Mouse (Mus musculus): ENCODE results near the gene Tgfbr3.

Gene Tgfbr3

DNA sequence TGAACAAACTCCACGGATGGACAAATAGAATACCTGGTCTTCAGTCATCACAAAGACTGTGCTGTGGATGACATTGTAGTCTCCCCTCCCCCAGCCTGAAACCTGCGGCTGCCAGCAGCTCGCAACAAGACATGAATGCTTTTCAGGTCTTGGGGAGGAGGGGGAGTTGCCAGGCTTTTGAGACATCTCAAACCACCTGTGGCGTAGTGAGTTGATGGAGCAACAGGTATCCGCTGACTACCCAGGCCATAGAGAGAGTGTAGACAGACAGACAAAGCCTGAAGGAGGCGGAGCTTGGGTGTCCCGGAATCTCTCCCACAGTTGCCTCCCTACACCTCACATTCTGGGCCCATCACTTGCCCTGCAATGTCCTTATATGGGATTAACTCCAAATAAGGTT lies 117.6 kb downstream of the Tgfbr3 start:
- no peak for DNase-seq (ENCODE audit: low spot score)

GRCm38 (mm10) chr5:107169796-107170195 lies 119.6 kb downstream of the Tgfbr3 start:
- DNase-seq (ENCODE audit: low spot score), result no peak

DNA sequence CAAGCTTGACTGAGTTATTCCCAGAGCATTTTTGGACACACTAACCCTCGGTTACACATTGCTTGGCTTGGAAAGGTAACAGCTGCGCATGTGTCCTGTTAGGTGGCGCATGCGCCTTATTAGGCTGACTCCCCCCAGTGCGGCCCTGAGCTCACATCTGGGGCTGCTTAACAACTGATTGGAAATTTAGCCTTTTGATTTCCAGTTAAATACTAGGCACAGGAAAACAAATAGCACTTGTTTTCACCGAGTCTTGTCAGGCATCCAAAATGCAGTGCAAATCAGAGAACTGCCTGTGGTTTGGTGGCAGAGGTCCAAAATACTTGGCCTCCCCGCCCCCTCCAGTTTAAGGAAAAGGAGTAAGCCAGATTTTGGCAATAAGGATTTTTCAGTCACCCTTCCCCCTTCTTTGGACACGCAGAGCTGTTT lies 121.5 kb downstream of the Tgfbr3 start:
- DNase-seq (ENCODE audit: low spot score), result peak; percentile 69

- no peak for DNase-seq (ENCODE audit: low spot score)
Measured at GRCm38 (mm10) chr5:107167373-107167772, 122.1 kb downstream of the Tgfbr3 start.

GRCm38 (mm10) chr5:107166659-107167370 lies 122.6 kb downstream of the Tgfbr3 start:
- DNase-seq (ENCODE audit: low spot score), result no peak

DNA sequence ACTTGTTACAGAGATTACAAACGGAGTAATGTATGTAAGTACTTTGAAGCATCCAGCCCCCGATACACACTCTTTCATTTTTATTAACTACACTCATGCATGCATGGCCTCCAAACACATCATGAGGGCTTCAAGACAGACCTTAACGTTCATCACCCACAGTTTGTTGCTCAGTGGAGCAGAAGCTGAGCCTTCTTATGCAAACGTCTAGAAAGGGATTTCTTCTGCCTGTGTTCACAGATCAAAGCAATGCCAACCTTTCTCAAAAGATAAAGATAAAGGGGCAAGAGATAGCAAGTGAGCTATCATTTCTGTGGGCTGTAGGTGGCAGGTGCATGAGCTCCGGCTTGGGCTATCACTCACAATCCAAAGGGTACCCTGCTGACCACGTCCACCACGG lies 123.7 kb downstream of the Tgfbr3 start:
- DNase-seq (ENCODE audit: low spot score), result no peak

DNA sequence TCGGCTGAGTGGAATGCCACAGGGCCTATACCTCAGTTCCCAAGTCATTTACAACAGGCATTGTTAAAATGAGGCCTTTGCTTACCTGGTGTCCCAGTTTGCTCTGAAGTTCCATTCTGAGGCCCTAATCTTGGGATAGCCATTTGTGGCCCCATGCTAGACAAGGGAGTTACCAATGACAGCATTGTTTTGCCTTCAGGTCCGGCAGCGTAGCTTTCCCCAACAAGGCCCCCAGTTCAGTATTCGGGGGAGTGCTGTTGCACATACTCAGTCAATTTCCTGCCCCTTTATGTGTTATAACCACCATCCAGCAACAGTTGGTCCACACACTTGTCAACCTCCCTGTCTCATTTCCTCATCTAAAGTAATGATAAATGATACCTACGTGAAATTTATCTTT lies 124.2 kb downstream of the Tgfbr3 start:
- DNase-seq (ENCODE audit: low spot score), result no peak

GRCm38 (mm10) chr5:107164856-107165255 lies 124.6 kb downstream of the Tgfbr3 start:
- DNase-seq (ENCODE audit: low spot score), result no peak

GRCm38 (mm10) chr5:107164146-107164545 lies 125.3 kb downstream of the Tgfbr3 start:
- DNase-seq (ENCODE audit: low spot score), result no peak

DNA sequence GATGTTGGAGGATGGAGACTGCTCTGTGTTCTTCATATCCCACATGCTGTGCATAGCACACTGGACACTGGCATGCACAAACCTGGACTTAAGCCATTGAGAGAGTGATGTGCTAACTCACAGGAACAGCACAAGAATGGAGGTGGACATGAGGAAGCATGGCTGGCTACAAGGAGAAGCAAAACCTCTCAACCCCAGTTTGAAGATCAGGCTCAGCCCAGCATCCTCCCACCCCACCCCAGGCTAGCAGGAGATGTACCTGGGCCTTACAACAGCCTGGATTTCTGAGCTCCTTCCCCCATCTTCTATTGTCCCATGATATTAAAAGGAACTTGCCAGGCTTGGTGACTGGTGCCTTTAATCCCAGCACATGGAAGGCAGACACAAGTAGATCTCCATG lies 126.1 kb downstream of the Tgfbr3 start:
- DNase-seq (ENCODE audit: low spot score), result no peak

GRCm38 (mm10) chr5:107162812-107163211 lies 126.6 kb downstream of the Tgfbr3 start:
- DNase-seq (ENCODE audit: low spot score), result no peak

DNA sequence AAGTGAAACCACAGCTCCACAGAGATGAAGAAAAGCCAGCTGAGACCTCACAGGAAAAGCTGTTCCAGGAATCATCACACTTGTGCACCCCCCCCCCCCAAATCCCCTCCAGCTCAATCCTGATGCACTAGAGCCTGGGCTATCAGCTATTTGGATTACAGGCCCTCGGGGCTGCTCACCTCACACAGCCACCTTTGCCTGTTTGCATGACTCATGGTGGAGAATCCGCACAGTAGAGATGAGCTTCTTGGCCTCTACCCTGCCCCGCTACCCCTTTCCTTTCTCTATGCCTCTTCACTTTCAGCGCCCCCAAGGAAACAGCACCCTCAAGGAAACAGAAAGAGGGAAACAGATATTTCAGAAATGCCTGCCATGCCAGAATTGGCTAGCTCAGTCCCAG lies 127.1 kb downstream of the Tgfbr3 start:
- DNase-seq (ENCODE audit: low spot score), result no peak

GRCm38 (mm10) chr5:107159914-107160890 lies 129.2 kb downstream of the Tgfbr3 start:
- no peak for DNase-seq (ENCODE audit: low spot score)

GRCm38 (mm10) chr5:107158531-107159178 lies 130.8 kb downstream of the Tgfbr3 start:
- no peak for DNase-seq (ENCODE audit: low spot score)

GRCm38 (mm10) chr5:107157384-107157783 lies 132.0 kb downstream of the Tgfbr3 start:
- DNase-seq (ENCODE audit: low spot score), result no peak

DNA sequence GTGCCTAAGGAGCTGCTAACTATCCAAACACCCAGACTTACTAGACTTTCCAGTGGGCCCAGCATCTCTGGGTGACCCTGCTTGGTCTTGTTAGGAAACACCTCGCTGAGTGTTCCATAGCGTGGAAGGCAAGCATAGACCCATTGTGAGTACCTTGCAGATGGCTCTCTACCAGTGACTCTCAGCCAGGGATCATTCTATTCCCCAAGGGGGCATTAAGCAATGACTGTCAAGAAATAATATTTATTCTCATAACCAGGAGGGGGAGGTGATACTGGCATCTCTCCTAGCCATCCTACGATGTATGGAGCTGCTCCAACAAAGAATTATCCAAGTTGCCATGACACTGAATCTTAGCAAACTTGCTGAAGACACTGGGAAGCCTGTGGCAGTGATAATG lies 133.3 kb downstream of the Tgfbr3 start:
- no peak for DNase-seq (ENCODE audit: low spot score)

DNA sequence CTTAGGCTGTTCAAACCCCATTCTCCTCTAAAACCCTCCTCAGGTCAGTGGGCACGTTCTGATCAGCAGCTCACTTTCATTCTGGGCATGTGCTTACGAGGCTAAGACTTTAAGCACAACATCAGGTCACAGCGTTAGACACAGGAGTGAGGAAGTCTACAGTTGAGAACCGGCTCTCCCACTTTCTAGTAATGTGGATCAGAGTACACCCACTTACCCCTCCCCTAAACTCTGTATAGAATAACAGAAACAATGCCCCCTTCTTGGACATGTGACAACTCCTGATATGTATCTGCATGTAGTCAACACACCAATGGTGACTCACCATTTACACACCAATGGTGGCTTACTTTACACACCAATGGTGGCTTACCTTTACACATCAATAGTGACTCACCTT lies 136.4 kb downstream of the Tgfbr3 start:
- DNase-seq (ENCODE audit: low spot score), result no peak

DNA sequence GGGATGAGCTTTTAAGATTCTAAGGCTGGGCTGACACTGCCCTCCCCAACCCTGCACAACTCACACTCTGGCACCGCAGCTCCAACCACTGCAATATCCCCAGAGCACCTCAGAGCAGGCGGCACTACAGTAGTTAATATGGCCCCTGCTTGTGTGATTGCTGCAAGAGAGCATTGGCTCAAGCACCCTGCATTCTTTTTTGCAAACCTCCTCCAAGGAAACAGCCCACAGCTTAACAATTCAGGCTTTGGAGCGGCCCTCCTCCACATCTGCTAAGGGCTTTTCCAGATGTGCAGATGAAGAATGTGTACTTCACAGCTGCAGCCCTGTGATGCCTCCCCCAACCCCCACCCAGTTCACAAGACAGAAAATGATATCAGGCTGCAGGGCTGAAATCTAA lies 138.1 kb downstream of the Tgfbr3 start:
- DNase-seq (ENCODE audit: low spot score), result no peak

GRCm38 (mm10) chr5:107150555-107151312 lies 138.7 kb downstream of the Tgfbr3 start:
- DNase-seq (ENCODE audit: low spot score), result no peak

DNA sequence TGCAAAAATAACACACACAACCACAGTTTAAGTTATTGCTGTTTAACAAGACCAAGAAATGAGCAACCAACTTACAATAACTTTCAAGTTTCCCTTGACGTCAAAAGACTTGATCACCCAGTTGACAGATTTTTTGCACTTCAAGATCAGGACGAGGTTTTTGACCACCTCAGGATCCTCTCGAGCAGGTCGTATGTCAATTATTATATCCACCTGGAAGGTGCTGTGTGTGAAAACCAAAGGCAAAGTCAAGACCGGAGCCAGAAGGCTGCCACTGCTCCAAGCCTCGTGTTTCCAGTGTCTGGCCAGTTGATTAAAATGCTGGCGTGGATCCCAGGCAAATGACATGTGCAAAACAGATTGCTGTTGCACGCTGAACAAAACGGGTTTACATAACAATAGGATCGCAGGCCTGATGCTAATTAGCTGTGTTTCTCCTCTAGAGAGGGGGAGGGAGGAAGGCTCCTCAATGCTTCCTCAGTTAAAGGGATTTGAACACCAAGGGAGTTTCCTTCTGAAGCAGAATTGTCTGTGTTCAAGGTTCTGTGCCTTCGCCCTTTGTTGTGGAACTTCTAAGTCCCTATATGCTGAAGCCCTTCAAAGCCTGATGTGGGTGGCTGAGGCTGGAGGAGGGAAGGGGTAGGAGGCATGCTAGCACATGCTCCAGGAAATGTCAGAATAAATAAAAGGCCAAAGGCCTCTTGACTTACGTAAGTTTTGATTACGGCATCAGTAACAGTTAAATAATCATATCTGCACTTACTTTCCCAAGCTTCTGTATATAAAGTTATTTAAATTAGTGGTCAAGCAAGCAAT lies 141.3 kb downstream of the Tgfbr3 start:
- peak; percentile 52 for DNase-seq (ENCODE audit: low spot score)

DNA sequence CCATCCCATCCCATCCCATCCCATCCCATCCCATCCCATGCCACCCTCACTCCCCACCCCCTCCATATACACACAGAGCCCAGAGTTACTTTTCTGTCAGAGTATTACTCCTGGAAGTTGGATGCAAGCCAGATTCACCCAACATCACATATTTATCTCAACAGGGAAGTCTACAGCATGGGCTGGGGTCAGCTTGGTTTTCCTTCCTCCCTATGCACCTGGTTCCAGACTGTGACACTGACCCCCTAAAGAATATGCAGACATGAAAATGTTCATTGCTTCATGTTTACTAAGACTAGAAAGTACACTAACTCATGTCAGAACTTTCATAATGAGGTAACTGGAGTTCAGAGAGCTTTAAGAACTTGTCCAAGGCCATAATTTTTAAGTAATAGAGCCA lies 142.0 kb downstream of the Tgfbr3 start:
- DNase-seq (ENCODE audit: low spot score), result no peak

Measured in ovary, postnatal 10 days (tissue).